Mouse (Mus musculus) heart, embryonic 15.5 days (tissue): ENCODE measurements around the gene Alms1. TPM values are rescaled to one million over a fixed set of nuclear protein-coding genes. Genes with fewer than 3 reads are reported as not detected.

Experiments used
- microRNA-seq: library from miRNA; unstranded; fragments of <30 nt; microRNA quantifications from one replicate; pipeline ENCODE4, GENCODE M21; 2016
- polyA plus RNA-seq: library from polyadenylated mRNA; unstranded; fragments of >200 nt; fragmentation: Nextera tagmentation; extraction: Ambion mirVana; gene quantifications from 2 replicates; pipeline ENCODE4 v1.2.1, GENCODE M21; 2015

The Alms1 gene
- polyA plus RNA-seq, 1 experiment from 2014 or later: 1.9 TPM

Small RNA genes within 50 kb of the gene (microRNA-seq; reads per million reads assigned to microRNA genes)
- not detected for gene Gm27317

Other genes starting within 250 kb of the Alms1 start
- 42.3 and 45.3 TPM in 2 replicates for gene Rab11fip5, start 212.9 kb upstream of the Alms1 start, polyA plus RNA-seq
- gene Noto, start 163.6 kb upstream of the Alms1 start, polyA plus RNA-seq: 0.15 TPM in 1 of 2 replicates, not detected in the other
- 29.6 and 38.4 TPM in 2 replicates for gene Smyd5, start 155.5 kb upstream of the Alms1 start, polyA plus RNA-seq
- 312 and 362 TPM in 2 replicates for gene Cct7, start 136.0 kb upstream of the Alms1 start, polyA plus RNA-seq
- 38.8 and 41.9 TPM in 2 replicates for gene Pradc1, start 135.6 kb upstream of the Alms1 start, polyA plus RNA-seq
- gene Fbxo41, start 84.5 kb upstream of the Alms1 start, polyA plus RNA-seq: 0.03 and 0.15 TPM in 2 replicates
- gene Egr4, start 73.9 kb upstream of the Alms1 start, polyA plus RNA-seq: not detected in 2 replicates
- gene Nat8f7, start 125.7 kb downstream of the Alms1 start, polyA plus RNA-seq: not detected in 2 replicates
- gene Nat8f3, start 178.2 kb downstream of the Alms1 start, polyA plus RNA-seq: not detected in 2 replicates
- gene Nat8f6, start 233.4 kb downstream of the Alms1 start, polyA plus RNA-seq: not detected in 2 replicates
- not detected in 2 replicates for gene Nat8f5, start 233.4 kb downstream of the Alms1 start, polyA plus RNA-seq
- not detected in 2 replicates for gene Nat8, start 244.6 kb downstream of the Alms1 start, polyA plus RNA-seq